Mouse (Mus musculus) stomach, embryonic 14.5 days (tissue): ENCODE measurements at regions not wholly inside any gene's neighbourhood (a gene's known extent, or its start where the extent isn't known, plus 50 kb on each side); places are given as distances from the start of the nearest gene placed in this dataset.

ENCODE experiments used
- ATAC-seq: fragments of 200-750 bp; cut with Nextera tagmentation; 2 replicates; pipeline ENCODE4 v1.8.0; 2017; ENCODE audit warnings: low read depth, moderate TSS enrichment; ENCODE audit not compliant: insufficient number of reproducible peaks, insufficient read depth, low FRiP score
- H3K27ac ChIP-seq: fragments of 300-500 bp; sonication (generic); 2 replicates; pipeline ENCODE4 v1.5.1; 2014; ENCODE audit warnings: mild to moderate bottlenecking, low read length, moderate library complexity, mixed read lengths
- H3K27me3 ChIP-seq: fragments of 300-500 bp; sonication (generic); 2 replicates; pipeline ENCODE4 v1.6.1; 2014; ENCODE audit warnings: low read length, control low read depth, mixed read lengths; ENCODE audit not compliant: control insufficient read depth, insufficient read depth
- H3K36me3 ChIP-seq: fragments of 300-500 bp; sonication (generic); 2 replicates; pipeline ENCODE4 v1.6.1; 2014; ENCODE audit warnings: mild to moderate bottlenecking, control low read depth, low read length, moderate library complexity, mixed read lengths; ENCODE audit not compliant: control insufficient read depth, insufficient read depth
- H3K4me1 ChIP-seq: fragments of 300-500 bp; sonication (generic); 2 replicates; pipeline ENCODE4 v1.6.1; 2014; ENCODE audit warnings: low read length, control low read depth, mixed read lengths; ENCODE audit not compliant: control insufficient read depth, insufficient read depth
- H3K4me2 ChIP-seq: fragments of 300-500 bp; sonication (generic); replicated peaks from 2 replicates; pipeline ENCODE4 v1.6.1; 2014; ENCODE audit warnings: low read depth, low read length, control low read depth
- H3K4me3 ChIP-seq: fragments of 300-500 bp; sonication (generic); 2 replicates; pipeline ENCODE4 v1.5.1; 2014; ENCODE audit warnings: low read depth, low read length, control low read depth
- H3K9ac ChIP-seq: fragments of 300-500 bp; sonication (generic); replicated peaks from 2 replicates; pipeline ENCODE4 v1.6.1; 2014; ENCODE audit warnings: low read depth, mild to moderate bottlenecking, control low read depth, low read length, moderate library complexity, mixed read lengths
- H3K9me3 ChIP-seq: fragments of 300-500 bp; sonication (generic); 2 replicates; pipeline ENCODE4 v1.6.1; 2016; ENCODE audit warnings: low read depth, low read length, control low read depth; ENCODE audit not compliant: control insufficient read depth
- WGBS: fragments of 180-500 bp; shearing (Covaris S2); extraction: QIAGEN DNeasy Blood & Tissue Kit; methylation state at CpG from one replicate; pipeline ENCODE4 v1.1.7; 2014; 5-methylcytosine and 5-hydroxymethylcytosine counted together

GRCm38 (mm10) chr11:48398032-48398431 is 402.1 kb upstream of the Rack1 start:
- WGBS = 59% methylated on average over 2 of the region's 2 CpGs
- H3K9me3 ChIP-seq = no peaks in the 10 kb centered on the region
- H3K4me2 ChIP-seq = no peak overlapping the region
- no peaks in the 10 kb centered on the region for H3K36me3 ChIP-seq
- H3K9ac ChIP-seq = no peak overlapping the region
- H3K27me3 ChIP-seq = no peaks in the 10 kb centered on the region
- no peak overlapping the region for H3K27ac ChIP-seq
- no peak overlapping the region for H3K4me3 ChIP-seq
- ATAC-seq = no peak
- no peaks in the 10 kb centered on the region for H3K4me1 ChIP-seq

DNA sequence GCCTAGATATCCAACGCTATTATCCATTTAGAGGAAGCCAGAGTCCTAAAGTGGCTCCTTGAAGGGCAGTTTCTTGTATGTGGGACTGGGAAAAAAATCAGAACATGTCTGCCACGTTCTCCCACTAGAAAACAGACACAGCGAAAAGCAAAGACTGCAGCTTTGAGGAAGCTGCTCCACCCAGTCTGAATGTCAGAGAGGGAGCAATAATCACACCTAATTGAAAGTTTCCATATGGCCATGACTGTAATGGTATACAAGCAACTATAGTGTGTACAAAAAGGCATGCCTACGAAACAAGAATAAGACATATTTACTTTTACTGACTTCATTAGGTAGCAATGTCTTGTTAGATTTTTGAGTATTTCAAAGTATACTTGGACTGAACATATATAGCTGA is 392.7 kb upstream of the Sgcd start:
- no peaks in the 10 kb centered on the region for H3K36me3 ChIP-seq
- 54% methylated on average over 4 of the region's 4 CpGs for WGBS
- H3K4me3 ChIP-seq = no peak overlapping the region
- H3K9ac ChIP-seq = no peak overlapping the region
- no peak overlapping the region for H3K4me2 ChIP-seq
- ATAC-seq = no peak
- H3K4me1 ChIP-seq = no peaks in the 10 kb centered on the region
- H3K27me3 ChIP-seq = no peaks in the 10 kb centered on the region
- no peak overlapping the region for H3K27ac ChIP-seq
- H3K9me3 ChIP-seq = no peaks in the 10 kb centered on the region

GRCm38 (mm10) chr11:48378044-48378443 is 389.3 kb upstream of the Sgcd start:
- H3K36me3 ChIP-seq = no peaks in the 10 kb centered on the region
- no peak overlapping the region for H3K27ac ChIP-seq
- no peak overlapping the region for H3K4me2 ChIP-seq
- H3K4me3 ChIP-seq = no peak overlapping the region
- 38% methylated on average over 4 of the region's 4 CpGs for WGBS
- H3K9ac ChIP-seq = no peak overlapping the region
- H3K4me1 ChIP-seq = no peaks in the 10 kb centered on the region
- H3K9me3 ChIP-seq = no peaks in the 10 kb centered on the region
- no peaks in the 10 kb centered on the region for H3K27me3 ChIP-seq
- peak; percentile 81; the same call in 1 of the 2 replicates for ATAC-seq

DNA sequence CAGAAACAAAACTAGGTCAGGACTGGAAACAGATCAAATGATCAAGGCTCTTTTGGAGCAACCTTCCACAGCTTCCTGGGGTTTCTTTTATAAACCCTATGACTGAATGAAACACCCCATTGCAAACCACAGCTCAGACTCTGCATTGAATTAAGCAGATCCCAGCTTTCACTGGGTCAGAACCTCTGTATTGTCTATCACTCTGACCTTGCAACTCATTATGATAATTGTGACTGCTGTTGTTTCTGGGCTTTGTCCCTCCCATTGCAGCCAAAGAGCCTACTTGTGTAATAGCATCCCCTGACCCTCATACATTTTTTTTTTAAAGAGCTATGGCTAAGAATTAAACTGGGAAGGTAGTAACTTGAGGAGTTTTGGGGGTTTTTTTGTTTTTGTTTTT is 388.5 kb upstream of the Sgcd start:
- no peak for ATAC-seq

DNA sequence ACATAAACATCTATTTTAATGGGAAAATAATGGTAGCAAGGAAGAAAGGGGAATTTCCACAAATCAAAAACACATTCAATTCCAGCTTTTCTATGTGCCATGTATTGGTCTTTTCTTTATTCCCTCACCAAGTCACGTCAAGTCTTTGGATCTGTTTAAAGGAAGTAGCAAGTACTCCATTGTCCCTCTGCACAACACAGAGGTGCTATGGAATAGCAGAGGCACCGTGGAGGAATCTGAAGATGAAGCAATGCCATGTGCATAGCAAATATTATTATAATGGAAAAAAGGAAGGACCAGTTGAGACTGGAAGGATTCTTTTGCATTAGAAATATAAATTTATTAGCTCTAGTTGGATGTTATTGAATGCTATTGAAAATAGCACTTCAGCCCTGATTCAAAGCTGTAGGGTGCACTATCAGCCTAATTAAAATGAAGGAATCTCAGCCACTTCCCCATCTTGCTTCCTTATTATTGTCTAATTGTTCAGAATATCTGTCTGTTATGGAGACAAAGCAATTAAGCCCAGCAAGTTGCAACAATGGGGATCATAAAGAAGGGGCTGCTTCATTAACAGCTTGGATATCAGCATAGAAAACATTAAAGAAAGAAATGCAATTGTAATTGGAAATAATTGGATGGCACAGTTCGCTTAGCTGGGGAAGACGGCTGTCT is 362.7 kb upstream of the Sgcd start:
- Histone ChIP-seq H3K9ac (no peak overlapping the region), H3K27ac (no peak overlapping the region), H3K36me3 (no peaks in the 10 kb centered on the region), H3K4me2 (no peak overlapping the region), H3K4me1 (no peaks in the 10 kb centered on the region), H3K27me3 (no peaks in the 10 kb centered on the region), H3K4me3 (no peak overlapping the region), H3K9me3 (no peaks in the 10 kb centered on the region)
- ATAC-seq = no peak
- 77% methylated on average over 4 of the region's 4 CpGs for WGBS

More for the DNA sequence above, 388.5 kb upstream of the Sgcd start:
- H3K27me3 ChIP-seq = no peaks in the 10 kb centered on the region
- H3K36me3 ChIP-seq = no peaks in the 10 kb centered on the region
- no peak overlapping the region for H3K4me2 ChIP-seq
- no peak overlapping the region for H3K27ac ChIP-seq
- H3K9me3 ChIP-seq = no peaks in the 10 kb centered on the region
- no peaks in the 10 kb centered on the region for H3K4me1 ChIP-seq
- no peak overlapping the region for H3K4me3 ChIP-seq
- H3K9ac ChIP-seq = no peak overlapping the region

- WGBS = 48% methylated on average over 1 of the region's 1 CpGs
- no peak for ATAC-seq
- H3K4me2 ChIP-seq = no peak overlapping the region
- H3K27me3 ChIP-seq = no peaks in the 10 kb centered on the region
- no peak overlapping the region for H3K4me3 ChIP-seq
- H3K9ac ChIP-seq = no peak overlapping the region
- no peaks in the 10 kb centered on the region for H3K9me3 ChIP-seq
- H3K36me3 ChIP-seq = no peaks in the 10 kb centered on the region
- H3K27ac ChIP-seq = no peak overlapping the region
- H3K4me1 ChIP-seq = no peaks in the 10 kb centered on the region
Observed at GRCm38 (mm10) chr11:48314500-48314899, 325.7 kb upstream of the Sgcd start.

DNA sequence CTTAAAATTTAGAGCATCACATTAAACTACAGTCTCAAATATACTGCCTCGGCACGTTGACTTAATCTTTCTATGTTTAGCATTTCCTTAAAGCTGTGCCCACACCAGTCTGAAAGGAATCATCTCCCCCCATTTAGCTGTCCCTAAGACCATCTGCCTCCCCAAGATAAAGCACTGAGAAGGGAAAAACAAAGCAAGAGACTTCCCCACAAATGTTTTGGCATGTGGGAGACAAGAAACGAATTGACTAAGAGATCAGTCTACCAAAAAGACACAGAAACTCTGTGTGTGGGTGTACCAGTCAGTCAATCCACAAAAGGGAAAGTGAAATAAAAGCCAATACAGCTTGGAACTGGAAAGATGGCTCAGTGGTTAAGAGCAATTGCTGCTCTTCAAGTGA is 306.6 kb upstream of the Sgcd start:
- Histone ChIP-seq H3K4me2 (no peak overlapping the region), H3K27me3 (no peaks in the 10 kb centered on the region), H3K36me3 (no peaks in the 10 kb centered on the region), H3K9me3 (no peaks in the 10 kb centered on the region), H3K4me1 (no peaks in the 10 kb centered on the region), H3K27ac (no peak overlapping the region), H3K9ac (no peak overlapping the region), H3K4me3 (no peak overlapping the region)
- 67% methylated on average over 3 of the region's 3 CpGs for WGBS
- no peak for ATAC-seq

DNA sequence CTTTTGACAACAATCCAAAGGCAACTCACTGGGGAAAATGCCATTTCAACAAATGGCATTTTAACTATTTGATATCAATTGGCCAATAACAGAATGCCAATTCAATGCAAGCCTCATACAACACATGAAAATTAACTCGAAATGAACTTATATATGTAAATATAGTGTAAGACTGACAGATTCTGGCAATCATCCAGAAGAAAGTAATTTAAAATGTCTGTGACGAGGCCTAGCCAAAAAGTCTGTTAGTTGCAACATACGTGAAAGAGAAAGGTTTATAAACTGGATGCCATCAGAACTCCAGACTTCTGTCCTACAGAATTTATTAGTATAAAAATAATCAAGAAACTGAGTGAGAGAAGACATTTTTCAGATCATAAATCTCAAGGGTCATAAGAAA is 273.7 kb upstream of the Sgcd start:
- Histone ChIP-seq H3K9ac (no peak overlapping the region), H3K27me3 (no peaks in the 10 kb centered on the region), H3K4me3 (no peak overlapping the region), H3K9me3 (no peaks in the 10 kb centered on the region), H3K4me2 (no peak overlapping the region), H3K4me1 (no peaks in the 10 kb centered on the region), H3K36me3 (no peaks in the 10 kb centered on the region), H3K27ac (no peak overlapping the region)
- 74% methylated on average over 3 of the region's 3 CpGs for WGBS
- no peak for ATAC-seq

- ATAC-seq = no peak
- H3K9me3 ChIP-seq = no peaks in the 10 kb centered on the region
- 22% methylated on average over 1 of the region's 1 CpGs for whole genome bisulfite sequencing
- H3K4me2 ChIP-seq = no peak overlapping the region
- no peaks in the 10 kb centered on the region for H3K36me3 ChIP-seq
- no peak overlapping the region for H3K9ac ChIP-seq
- no peak overlapping the region for H3K4me3 ChIP-seq
- H3K27me3 ChIP-seq = no peaks in the 10 kb centered on the region
- no peak overlapping the region for H3K27ac ChIP-seq
- H3K4me1 ChIP-seq = no peaks in the 10 kb centered on the region
Observed at GRCm38 (mm10) chr11:48261089-48261488, 272.3 kb upstream of the Sgcd start.
